Mouse (Mus musculus) embryonic facial prominence, embryonic 11.5 days (tissue): ENCODE data around the gene St7. TPM values are rescaled to one million over a fixed set of nuclear protein-coding genes. Genes with fewer than 3 reads are reported as not detected.
A peak's percentile ranks its signal among the peaks of the same experiment; 100 is the strongest.

ENCODE experiments used
- ATAC-seq: fragments of 200-750 bp; cut with Nextera tagmentation; replicated peaks from 2 replicates; pipeline ENCODE4 v1.8.0; 2017; ENCODE audit warnings: low read depth; ENCODE audit not compliant: insufficient number of reproducible peaks, low FRiP score, low TSS enrichment
- DNase-seq: peaks from one replicate; pipeline ENCODE4 v3.0.0-alpha.2; 2015; ENCODE audit warnings: low spot score
- H3K27ac ChIP-seq: fragments of 300-500 bp; sonication (generic); replicated peaks from 2 replicates; pipeline ENCODE4 v1.5.1; 2014; ENCODE audit warnings: mild to moderate bottlenecking, low read depth, low read length, control low read depth
- H3K27me3 ChIP-seq: fragments of 300-500 bp; sonication (generic); 2 replicates; pipeline ENCODE4 v1.6.1; 2014; ENCODE audit warnings: mild to moderate bottlenecking, low read length, moderate library complexity, mixed read lengths; ENCODE audit not compliant: control insufficient read depth, insufficient read depth
- H3K36me3 ChIP-seq: fragments of 300-500 bp; sonication (generic); replicated peaks from 2 replicates; pipeline ENCODE4 v1.6.1; 2014; ENCODE audit warnings: low read depth, mild to moderate bottlenecking, low read length, moderate library complexity, mixed read lengths; ENCODE audit not compliant: control insufficient read depth, insufficient read depth
- H3K4me1 ChIP-seq: fragments of 300-500 bp; sonication (generic); 2 replicates; pipeline ENCODE4 v1.6.1; 2014; ENCODE audit warnings: low read length, mixed read lengths; ENCODE audit not compliant: control insufficient read depth, insufficient read depth
- H3K4me2 ChIP-seq: fragments of 300-500 bp; sonication (generic); 2 replicates; pipeline ENCODE4 v1.6.1; 2014; ENCODE audit warnings: low read depth, mild to moderate bottlenecking, control low read depth, low read length, moderate library complexity
- H3K4me3 ChIP-seq: fragments of 300-500 bp; sonication (generic); 2 replicates; pipeline ENCODE4 v1.5.1; 2014; ENCODE audit warnings: low read depth, low read length, control low read depth
- H3K9ac ChIP-seq: fragments of 300-500 bp; sonication (generic); replicated peaks from 2 replicates; pipeline ENCODE4 v1.6.1; 2014; ENCODE audit warnings: mild to moderate bottlenecking, control low read depth, low read length
- H3K9me3 ChIP-seq: fragments of 300-500 bp; sonication (generic); replicated peaks from 2 replicates; pipeline ENCODE4 v1.6.1; 2016; ENCODE audit warnings: mild to moderate bottlenecking, low read length, inconsistent platforms, mixed read lengths; ENCODE audit not compliant: control insufficient read depth
- WGBS: fragments of 180-500 bp; shearing (Covaris S2); extraction: QIAGEN DNeasy Blood & Tissue Kit; methylation state at CpG from one replicate; pipeline ENCODE4 v1.1.7; 2014; 5-methylcytosine and 5-hydroxymethylcytosine counted together
- polyA plus RNA-seq: library from polyadenylated mRNA; unstranded; fragments of >200 nt; fragmentation: Nextera tagmentation; extraction: Ambion mirVana; gene quantifications from 2 replicates; pipeline ENCODE4 v1.2.1, GENCODE M21; 2014

The St7 gene
- polyA plus RNA-seq, 1 experiment from 2014 or later = 25.5 TPM

- no peaks in the 10 kb centered on the region for H3K4me1 ChIP-seq
- 83% methylated on average over 1 of the region's 1 CpGs for WGBS
- no peak overlapping the region for H3K4me2 ChIP-seq
- DNase-seq (no peak), ATAC-seq (no peak)
- no peaks in the 10 kb centered on the region for H3K36me3 ChIP-seq
- H3K4me3 ChIP-seq = no peak overlapping the region
- H3K9me3 ChIP-seq = no peaks in the 10 kb centered on the region
- no peak overlapping the region for H3K27ac ChIP-seq
- H3K27me3 ChIP-seq = no peaks in the 10 kb centered on the region
- no peak overlapping the region for H3K9ac ChIP-seq
Observed at GRCm38 (mm10) chr6:17913315-17913714, 220.6 kb downstream of the St7 start.

GRCm38 (mm10) chr6:17914300-17914699 is 221.6 kb downstream of the St7 start:
- H3K4me1 ChIP-seq = no peaks in the 10 kb centered on the region
- no peaks in the 10 kb centered on the region for H3K9me3 ChIP-seq
- no peaks in the 10 kb centered on the region for H3K36me3 ChIP-seq
- no peak overlapping the region for H3K4me2 ChIP-seq
- ATAC-seq (no peak), DNase-seq (no peak)
- H3K27me3 ChIP-seq = no peaks in the 10 kb centered on the region
- no peak overlapping the region for H3K4me3 ChIP-seq
- H3K27ac ChIP-seq = no peak overlapping the region
- H3K9ac ChIP-seq = no peak overlapping the region
- WGBS = 84% methylated on average over 3 of the region's 3 CpGs

- no peak overlapping the region for H3K9ac ChIP-seq
- no peak for ATAC-seq
- H3K27me3 ChIP-seq = no peaks in the 10 kb centered on the region
- 81% methylated on average over 4 of the region's 4 CpGs for WGBS
- no peak overlapping the region for H3K4me3 ChIP-seq
- no peaks in the 10 kb centered on the region for H3K4me1 ChIP-seq
- H3K27ac ChIP-seq = no peak overlapping the region
- DNase-seq = no peak
- no peaks in the 10 kb centered on the region for H3K36me3 ChIP-seq
- H3K4me2 ChIP-seq = no peak overlapping the region
- H3K9me3 ChIP-seq = no peaks in the 10 kb centered on the region
Observed at GRCm38 (mm10) chr6:17917233-17917632, 224.5 kb downstream of the St7 start.

DNA sequence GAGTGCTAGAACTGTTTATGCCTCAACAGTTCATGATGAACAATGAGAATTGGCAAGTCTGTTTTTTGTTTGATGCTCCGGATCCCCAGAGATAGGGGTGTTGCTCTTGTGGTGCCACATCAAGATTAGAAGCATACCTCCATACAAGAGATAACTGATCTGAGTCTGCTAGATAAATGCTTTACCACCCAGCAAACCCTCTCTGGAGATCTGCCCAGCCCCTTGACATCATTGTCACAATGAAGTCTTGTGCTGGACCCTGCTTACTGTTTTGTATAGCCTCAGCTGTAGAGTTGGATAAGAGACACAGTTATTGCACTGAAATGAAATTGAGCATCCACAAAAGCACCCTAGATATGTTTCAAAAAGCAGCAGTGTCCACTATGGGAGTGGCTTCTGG is 229.4 kb downstream of the St7 start:
- no peak for ATAC-seq
- Histone ChIP-seq H3K4me3 (no peak overlapping the region), H3K36me3 (no peaks in the 10 kb centered on the region), H3K27me3 (no peaks in the 10 kb centered on the region), H3K4me2 (no peak overlapping the region), H3K4me1 (no peaks in the 10 kb centered on the region), H3K27ac (no peak overlapping the region), H3K9me3 (no peaks in the 10 kb centered on the region), H3K9ac (no peak overlapping the region)
- WGBS = 85% methylated on average over 1 of the region's 1 CpGs
- DNase-seq = no peak

- H3K9ac ChIP-seq = no peak overlapping the region
- no peaks in the 10 kb centered on the region for H3K9me3 ChIP-seq
- DNase-seq (no peak), ATAC-seq (no peak)
- 86% methylated on average over 3 of the region's 3 CpGs for WGBS
- peaks cover 2% of the 10 kb centered on the region; the same call in 1 of the 2 replicates for H3K4me1 ChIP-seq
- H3K4me3 ChIP-seq = no peak overlapping the region
- H3K4me2 ChIP-seq = no peak overlapping the region
- H3K27ac ChIP-seq = no peak overlapping the region
- H3K27me3 ChIP-seq = no peaks in the 10 kb centered on the region
- no peaks in the 10 kb centered on the region for H3K36me3 ChIP-seq
Observed at GRCm38 (mm10) chr6:17922967-17923366, 230.2 kb downstream of the St7 start.

GRCm38 (mm10) chr6:17923370-17923769 is 230.6 kb downstream of the St7 start:
- no peak overlapping the region for H3K9ac ChIP-seq
- no peak for DNase-seq

GRCm38 (mm10) chr6:17923894-17924505 is 231.3 kb downstream of the St7 start:
- no peaks in the 10 kb centered on the region for H3K36me3 ChIP-seq
- no peaks in the 10 kb centered on the region for H3K27me3 ChIP-seq
- H3K4me3 ChIP-seq = no peak overlapping the region
- no peak overlapping the region for H3K27ac ChIP-seq
- DNase-seq (no peak), ATAC-seq (no peak)
- no peak overlapping the region for H3K9ac ChIP-seq
- H3K4me2 ChIP-seq = no peak overlapping the region
- 84% methylated on average over 10 of the region's 10 CpGs for WGBS
- peaks cover 2% of the 10 kb centered on the region; the same call in 1 of the 2 replicates for H3K4me1 ChIP-seq
- no peaks in the 10 kb centered on the region for H3K9me3 ChIP-seq

More at GRCm38 (mm10) chr6:17923370-17923769, 230.6 kb downstream of the St7 start:
- 79% methylated on average over 3 of the region's 3 CpGs for WGBS
- peaks cover 2% of the 10 kb centered on the region; the same call in 1 of the 2 replicates for H3K4me1 ChIP-seq
- H3K4me3 ChIP-seq = no peak overlapping the region
- H3K9me3 ChIP-seq = no peaks in the 10 kb centered on the region
- H3K27me3 ChIP-seq = no peaks in the 10 kb centered on the region
- ATAC-seq = no peak
- H3K4me2 ChIP-seq = no peak overlapping the region
- no peaks in the 10 kb centered on the region for H3K36me3 ChIP-seq
- H3K27ac ChIP-seq = no peak overlapping the region

DNA sequence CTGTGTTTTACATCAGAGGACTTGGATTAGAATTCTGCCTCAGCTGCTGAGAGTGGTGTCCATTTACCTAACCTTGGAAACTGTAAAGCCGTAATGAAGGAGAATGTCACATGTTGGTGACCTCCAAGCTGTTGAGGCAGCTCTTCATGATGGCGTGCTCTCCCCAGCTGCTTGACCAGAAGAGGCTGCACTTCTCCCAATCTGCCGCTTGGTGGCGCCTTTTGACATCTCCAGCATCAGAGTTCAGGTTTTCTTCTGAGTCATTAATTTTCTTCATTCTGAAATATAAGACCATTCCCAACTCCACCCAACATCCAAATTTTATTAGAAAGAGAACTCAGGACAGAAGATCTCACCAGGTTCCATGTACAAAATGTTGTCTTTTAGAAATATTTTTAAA is 232.5 kb downstream of the St7 start:
- no peak overlapping the region for H3K9ac ChIP-seq
- ATAC-seq (no peak), DNase-seq (peak; percentile 33)
- no peaks in the 10 kb centered on the region for H3K36me3 ChIP-seq
- H3K9me3 ChIP-seq = no peaks in the 10 kb centered on the region
- H3K4me1 ChIP-seq = peaks cover 2% of the 10 kb centered on the region; the same call in 1 of the 2 replicates
- H3K4me3 ChIP-seq = no peak overlapping the region
- no peak overlapping the region for H3K27ac ChIP-seq
- no peak overlapping the region for H3K4me2 ChIP-seq
- H3K27me3 ChIP-seq = no peaks in the 10 kb centered on the region
- WGBS = 45% methylated on average over 4 of the region's 4 CpGs
